Mouse (Mus musculus): Measurements from ENCODE around the gene Samd8. TPM values are rescaled to one million over a fixed set of nuclear protein-coding genes. Genes with fewer than 3 reads are reported as not detected.

The Samd8 gene
- polyA plus RNA-seq, 1 experiment from 2014 or later: 12.1 TPM

DNA sequence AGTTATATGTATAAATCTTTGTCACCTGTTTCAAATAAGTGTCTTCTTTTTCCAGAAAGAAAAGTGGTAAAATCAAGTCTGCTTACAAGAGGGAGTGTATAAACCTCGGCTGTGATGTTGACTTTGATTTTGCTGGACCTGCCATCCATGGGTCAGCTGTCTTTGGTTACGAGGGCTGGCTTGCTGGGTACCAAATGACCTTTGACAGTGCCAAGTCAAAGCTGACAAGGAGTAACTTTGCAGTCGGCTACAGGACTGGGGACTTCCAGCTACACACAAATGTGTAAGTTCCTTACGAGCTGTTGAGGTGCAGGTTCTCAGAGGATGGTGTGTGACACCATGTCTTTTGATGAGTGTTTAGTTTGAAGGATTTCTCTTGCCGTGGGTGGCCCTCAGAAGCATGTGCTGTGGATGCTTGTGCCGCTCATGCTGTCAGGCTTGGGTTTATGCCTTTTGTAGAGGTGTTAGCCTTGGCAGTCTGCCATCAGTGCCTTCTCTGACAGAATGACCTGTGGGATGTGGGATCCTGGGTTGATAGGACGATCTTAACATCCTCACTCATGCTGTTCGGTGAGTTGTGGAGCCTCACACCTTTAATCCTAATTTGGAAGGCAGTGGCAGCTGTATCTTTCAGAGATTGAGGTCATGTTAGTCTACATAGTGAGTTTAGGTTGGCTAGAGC is 88.1 kb downstream of the Samd8 start:
- Histone ChIP-seq H3K9ac (no peak overlapping the region), H3K27me3 (no peaks in the 10 kb centered on the region), H3K27ac (no peak overlapping the region), H3K4me3 (no peak overlapping the region), H3K4me2 (no peak overlapping the region), H3K4me1 (peaks cover 8% of the 10 kb centered on the region), H3K9me3 (no peaks in the 10 kb centered on the region), H3K36me3 (peaks cover 92% of the 10 kb centered on the region)
- no peak for ATAC-seq (ENCODE audit: insufficient number of reproducible peaks, insufficient read depth, low FRiP score, low TSS enrichment, low read depth)
- WGBS: 81% methylated on average over 8 of the region's 8 CpGs

DNA sequence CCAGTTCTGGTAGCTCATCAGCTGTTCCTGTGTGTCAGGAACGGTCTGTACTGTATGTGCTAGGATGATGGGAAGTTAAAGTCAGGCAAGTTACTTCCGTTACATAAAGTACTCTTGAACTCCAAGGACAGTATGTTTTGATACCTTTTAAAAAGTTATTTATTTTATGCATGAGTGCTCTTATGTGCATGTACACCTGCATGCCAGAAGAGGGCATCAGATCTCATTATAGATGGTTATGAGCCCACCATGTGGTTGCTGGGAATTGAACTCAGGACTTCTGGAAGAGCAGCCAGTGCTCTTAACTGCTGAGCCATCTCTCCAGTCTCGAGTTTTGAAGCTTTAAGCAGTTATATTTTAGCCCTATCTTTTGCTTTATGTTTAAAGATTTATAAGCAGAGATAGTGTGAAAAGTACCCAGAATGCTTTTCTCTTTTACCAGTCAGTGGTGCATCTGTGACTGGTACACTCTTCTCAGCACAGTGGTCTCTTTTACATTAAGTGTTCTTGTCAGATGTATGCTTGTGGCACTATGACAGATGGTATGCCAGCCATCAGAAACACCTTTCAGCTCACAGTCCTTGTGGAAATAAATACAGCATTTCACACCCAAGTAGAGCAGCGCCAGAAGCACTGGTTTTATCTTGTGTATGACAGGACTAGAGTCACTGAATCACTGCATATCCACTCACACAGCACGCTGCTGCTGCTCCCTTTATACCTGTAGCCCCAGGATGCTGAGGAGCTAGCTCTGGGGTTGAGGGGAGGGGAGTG is 91.7 kb downstream of the Samd8 start:
- peaks cover 99% of the 10 kb centered on the region for H3K36me3 ChIP-seq
- H3K9ac ChIP-seq: no peak overlapping the region
- H3K4me2 ChIP-seq: no peak overlapping the region
- WGBS: 92% methylated on average over 5 of the region's 5 CpGs
- no peaks in the 10 kb centered on the region for H3K9me3 ChIP-seq
- no peak overlapping the region for H3K4me3 ChIP-seq
- H3K4me1 ChIP-seq: peaks cover 1% of the 10 kb centered on the region
- ATAC-seq (ENCODE audit: insufficient number of reproducible peaks, insufficient read depth, low FRiP score, low TSS enrichment, low read depth): no peak
- no peaks in the 10 kb centered on the region for H3K27me3 ChIP-seq
- no peak overlapping the region for H3K27ac ChIP-seq

DNA sequence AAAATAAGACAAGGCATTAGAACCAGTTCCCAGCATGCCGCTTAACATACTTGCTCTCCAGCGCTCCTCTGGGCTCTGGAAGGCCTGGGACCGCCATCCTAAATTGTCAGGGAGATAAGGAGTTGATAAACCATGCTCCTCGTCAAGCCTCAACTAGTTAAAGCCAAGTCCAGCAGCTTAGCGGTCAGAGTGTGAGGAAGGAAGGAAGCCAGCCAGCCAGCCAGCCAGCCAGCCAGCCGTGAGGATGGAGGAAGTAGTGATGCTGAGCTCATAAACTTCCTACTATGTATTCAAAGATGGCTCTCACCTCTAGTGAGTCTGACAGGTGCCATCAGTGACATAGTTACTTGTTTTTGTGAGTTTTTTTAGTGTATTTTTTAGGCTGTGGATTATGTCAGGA is 92.9 kb downstream of the Samd8 start:
- no peak overlapping the region for H3K4me3 ChIP-seq
- H3K9ac ChIP-seq: no peak overlapping the region
- no peak for ATAC-seq (ENCODE audit: insufficient number of reproducible peaks, insufficient read depth, low FRiP score, low TSS enrichment, low read depth)
- no peak overlapping the region for H3K4me2 ChIP-seq
- H3K36me3 ChIP-seq: peaks cover 86% of the 10 kb centered on the region
- 86% methylated on average over 6 of the region's 6 CpGs for WGBS
- no peaks in the 10 kb centered on the region for H3K9me3 ChIP-seq
- H3K4me1 ChIP-seq: peaks cover 14% of the 10 kb centered on the region
- no peak overlapping the region for H3K27ac ChIP-seq
- no peaks in the 10 kb centered on the region for H3K27me3 ChIP-seq

DNA sequence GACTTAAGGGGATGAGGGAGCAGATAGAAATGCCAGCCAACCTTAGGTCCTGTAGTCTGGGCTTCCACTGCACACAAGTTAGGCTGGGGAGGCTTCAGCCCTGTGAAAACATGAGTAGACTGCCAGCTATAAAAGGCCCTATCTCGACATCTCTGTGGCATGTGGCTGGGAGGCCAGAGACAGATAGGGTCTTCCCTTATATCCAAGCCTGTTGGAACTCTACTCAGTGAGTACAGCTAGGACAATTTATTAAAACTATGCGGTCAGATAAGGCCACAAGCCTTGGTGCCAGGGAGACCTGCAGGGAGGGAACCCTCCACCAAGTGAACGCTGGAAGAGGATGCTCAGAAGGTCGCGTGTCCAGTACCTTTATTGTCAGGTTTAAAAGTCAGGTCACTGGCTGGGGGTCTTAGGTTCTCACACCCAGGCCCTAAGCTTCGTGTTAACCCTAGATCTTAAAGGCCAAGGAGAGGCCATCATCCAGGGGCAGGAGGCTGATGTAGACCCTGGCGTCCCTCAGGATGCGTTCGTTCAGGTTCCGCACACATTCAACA is 96.6 kb downstream of the Samd8 start:
- peaks cover 50% of the 10 kb centered on the region for H3K36me3 ChIP-seq
- peaks cover 20% of the 10 kb centered on the region for H3K4me1 ChIP-seq
- H3K4me2 ChIP-seq: peak overlapping the region; percentile 100
- WGBS: 17% methylated on average over 10 of the region's 10 CpGs
- H3K27me3 ChIP-seq: no peaks in the 10 kb centered on the region
- H3K4me3 ChIP-seq: peak overlapping the region; percentile 66
- H3K9me3 ChIP-seq: no peaks in the 10 kb centered on the region
- H3K27ac ChIP-seq: peak overlapping the region; percentile 82; the same call in 1 of the 2 replicates
- ATAC-seq (ENCODE audit: insufficient number of reproducible peaks, insufficient read depth, low FRiP score, low TSS enrichment, low read depth): no peak
- 0 out of 2 replicates have a peak overlapping the region, but pooled peaks have one; percentile 49 for H3K9ac ChIP-seq

DNA sequence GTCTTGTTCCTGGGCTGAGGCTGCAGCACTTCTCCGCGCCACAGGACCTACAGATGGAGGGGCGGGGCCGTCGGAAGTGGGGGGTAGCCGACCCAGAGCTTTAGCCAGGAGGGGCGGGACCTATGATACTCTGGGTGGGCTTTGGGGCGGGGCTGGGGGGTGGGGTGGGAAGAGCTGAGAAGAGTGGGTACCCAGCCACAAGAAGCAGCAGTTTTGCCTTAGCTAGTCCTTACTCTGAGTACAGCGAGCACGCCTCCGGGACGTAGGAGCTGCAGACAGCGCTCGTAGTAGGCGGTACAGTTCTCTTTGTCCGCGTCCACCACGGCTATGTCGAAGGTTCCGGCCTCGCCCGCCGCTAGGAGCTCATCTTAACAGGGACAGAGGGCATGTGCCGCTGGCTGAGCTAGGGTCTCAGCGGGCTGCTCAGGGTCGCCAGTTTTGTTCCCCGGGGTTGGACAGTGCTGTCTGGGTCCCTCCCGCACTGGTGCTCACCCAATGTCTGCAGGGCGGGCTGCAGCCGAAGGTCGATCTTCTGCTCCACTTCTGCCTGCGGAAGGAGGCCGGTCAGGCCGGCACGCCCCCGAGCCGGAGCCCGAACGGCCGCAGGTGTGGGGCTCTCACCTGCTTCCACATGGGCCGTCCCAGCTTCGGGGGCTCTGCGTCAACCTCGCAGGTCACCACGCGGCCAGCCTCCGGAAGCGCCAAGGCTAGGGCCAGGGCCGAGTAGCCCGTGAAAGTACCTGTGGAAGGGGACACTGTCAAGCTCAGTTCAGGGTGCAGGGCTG is 97.2 kb downstream of the Samd8 start:
- under 1% methylated on average over 50 of the region's 50 CpGs for WGBS
- Histone ChIP-seq H3K27ac (peak overlapping the region; percentile 82), H3K9me3 (no peaks in the 10 kb centered on the region), H3K4me3 (peak overlapping the region; percentile 66), H3K4me2 (peak overlapping the region; percentile 100), H3K4me1 (peaks cover 23% of the 10 kb centered on the region), H3K9ac (peak overlapping the region; percentile 75), H3K36me3 (peaks cover 43% of the 10 kb centered on the region), H3K27me3 (no peaks in the 10 kb centered on the region)
- ATAC-seq (ENCODE audit: insufficient number of reproducible peaks, insufficient read depth, low FRiP score, low TSS enrichment, low read depth): peak; percentile 69

Other genes starting within 250 kb of the Samd8 start
- 0.31 TPM in 1 of 2 replicates, not detected in the other for gene Dupd1, start 36.0 kb upstream of the Samd8 start, polyA plus RNA-seq (2015; fragmentation: Nextera tagmentation; extraction: Ambion mirVana)
- 0.34 and 0.51 TPM in 2 replicates for gene Dusp13, start 650 bp downstream of the Samd8 start, polyA plus RNA-seq (2015; fragmentation: Nextera tagmentation; extraction: Ambion mirVana)
- 209 and 221 TPM in 2 replicates for gene Vdac2, start 74.7 kb downstream of the Samd8 start, polyA plus RNA-seq (2015; fragmentation: Nextera tagmentation; extraction: Ambion mirVana)
- 21.4 and 21.5 TPM in 2 replicates for gene Comtd1, start 98.4 kb downstream of the Samd8 start, polyA plus RNA-seq (2015; fragmentation: Nextera tagmentation; extraction: Ambion mirVana)
- 25.9 and 30.5 TPM in 2 replicates for gene Zfp503, start 239.1 kb downstream of the Samd8 start, polyA plus RNA-seq (2015; fragmentation: Nextera tagmentation; extraction: Ambion mirVana)

Data from embryonic facial prominence, embryonic 13.5 days (tissue).